Mouse (Mus musculus): ENCODE measurements around the gene Evx2. TPM values are rescaled to one million over a fixed set of nuclear protein-coding genes. Genes with fewer than 3 reads are reported as not detected.

Evx2 gene
- total and polyA plus RNA-seq, 3 experiments = not detected

- DNase-seq = no peak
Measured at GRCm38 (mm10) chr2:74681594-74682531, 22.5 kb upstream of the Evx2 start.

DNA sequence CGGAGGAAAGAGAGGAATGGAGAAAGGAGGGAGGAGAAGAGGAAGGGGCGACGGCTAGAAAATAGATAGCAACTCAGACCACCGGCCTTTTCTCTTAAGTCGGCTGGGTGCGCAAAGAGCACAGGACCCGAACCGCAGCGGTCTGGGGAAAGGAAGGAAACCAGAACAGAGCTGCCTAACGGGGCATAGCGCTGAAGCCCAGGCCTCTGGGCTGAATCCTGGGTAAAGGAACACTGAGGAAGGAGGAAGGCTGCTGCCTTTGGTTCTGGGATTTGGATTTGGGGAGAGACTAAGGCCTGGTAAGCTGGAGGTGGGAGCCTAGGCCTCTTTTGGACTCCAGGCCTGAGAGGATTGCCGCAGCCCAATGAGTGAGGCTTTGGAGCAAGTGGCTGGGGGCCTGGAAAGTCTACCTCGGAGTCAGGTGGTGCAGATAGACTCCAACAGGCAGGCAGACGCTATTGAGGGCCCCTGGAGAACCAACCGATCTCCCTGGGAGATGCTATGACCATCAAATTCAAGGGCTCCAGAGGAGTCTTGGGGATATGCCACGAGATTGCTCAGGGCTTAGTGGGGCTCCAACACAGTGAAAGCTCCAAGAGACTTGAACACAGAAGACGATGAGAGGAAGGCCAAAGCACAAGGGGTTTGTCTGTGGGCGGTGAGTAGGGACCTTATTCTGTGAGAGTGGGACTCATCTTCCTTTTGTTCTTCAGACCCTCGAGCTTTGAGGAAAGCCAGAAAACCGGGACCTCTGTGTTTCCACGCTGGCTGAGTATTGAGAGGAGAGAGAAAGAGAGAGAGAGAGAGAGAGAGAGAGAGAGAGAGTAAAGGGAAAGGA, 21.4 kb upstream of the Evx2 start:
- DNase-seq = no peak

- no peak for DNase-seq
Measured at GRCm38 (mm10) chr2:74679980-74680379, 20.6 kb upstream of the Evx2 start.

- DNase-seq = no peak
Measured at GRCm38 (mm10) chr2:74679596-74679971, 20.2 kb upstream of the Evx2 start.

GRCm38 (mm10) chr2:74678891-74679595, 19.7 kb upstream of the Evx2 start, which contains the start of gene Hoxd11:
TSS of gene Hoxd11 (plus strand) at chr2:74679557.
- DNase-seq = no peak

- DNase-seq = no peak
Measured at GRCm38 (mm10) chr2:74677106-74677505, 17.7 kb upstream of the Evx2 start.

DNA sequence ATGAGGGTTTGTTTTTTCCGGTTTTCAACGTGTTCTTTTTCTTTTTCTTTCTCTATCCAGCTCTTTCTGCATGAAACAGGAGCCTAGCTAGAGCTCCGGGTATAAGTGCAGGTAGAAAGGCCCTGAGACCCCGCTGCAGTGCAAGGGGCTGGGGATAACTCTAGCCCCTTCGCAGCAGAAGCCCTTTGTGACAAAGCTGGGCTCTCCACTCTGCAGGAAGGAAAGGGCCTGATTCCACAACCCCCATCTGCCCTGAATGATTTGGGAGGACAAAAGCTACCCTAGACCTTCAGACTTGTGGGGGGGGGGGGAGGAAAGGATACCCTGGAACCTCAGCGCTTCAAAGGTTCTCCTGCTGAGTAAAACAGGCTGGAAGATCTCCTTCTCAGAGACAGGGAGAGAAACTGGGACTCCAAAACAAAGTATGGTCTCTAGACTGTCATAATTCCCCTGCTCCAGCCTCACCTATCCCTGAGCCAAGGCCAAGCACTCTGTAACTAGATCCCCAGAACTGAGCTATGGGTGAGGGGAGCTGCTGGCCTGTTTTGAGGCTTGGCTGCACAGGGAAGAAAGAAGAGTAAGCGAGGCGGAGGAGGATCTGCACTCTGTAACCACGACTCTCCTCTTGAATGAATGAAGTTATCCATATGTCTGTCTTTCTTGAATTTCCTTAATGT, 17.2 kb upstream of the Evx2 start:
- DNase-seq = no peak

DNA sequence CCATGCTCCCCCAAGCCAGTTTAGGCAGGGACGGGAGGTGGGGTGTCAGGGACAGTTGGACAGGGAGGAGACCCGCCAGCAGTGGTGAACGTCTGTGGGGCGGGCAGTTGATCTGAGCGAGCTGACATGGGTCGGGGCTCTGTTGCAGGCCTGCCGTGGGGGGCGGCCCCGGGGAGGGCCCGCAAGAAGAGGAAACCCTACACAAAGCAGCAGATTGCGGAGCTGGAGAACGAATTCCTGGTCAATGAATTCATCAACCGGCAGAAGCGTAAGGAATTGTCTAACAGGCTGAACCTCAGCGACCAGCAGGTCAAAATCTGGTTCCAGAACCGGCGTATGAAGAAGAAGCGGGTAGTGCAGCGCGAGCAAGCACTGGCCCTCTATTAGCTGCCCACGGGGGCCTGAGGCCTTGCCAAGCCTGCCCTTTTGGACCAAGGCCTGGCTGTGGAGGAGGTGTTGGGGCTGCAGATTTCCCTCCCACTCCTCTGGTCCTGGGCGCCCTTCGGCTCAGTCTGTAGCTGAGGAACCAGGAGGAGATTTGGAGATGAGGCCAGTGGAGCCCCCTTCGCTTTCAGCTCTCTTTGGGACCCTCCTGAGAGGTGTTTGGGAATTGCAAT, 16.4 kb upstream of the Evx2 start:
- no peak for DNase-seq

DNA sequence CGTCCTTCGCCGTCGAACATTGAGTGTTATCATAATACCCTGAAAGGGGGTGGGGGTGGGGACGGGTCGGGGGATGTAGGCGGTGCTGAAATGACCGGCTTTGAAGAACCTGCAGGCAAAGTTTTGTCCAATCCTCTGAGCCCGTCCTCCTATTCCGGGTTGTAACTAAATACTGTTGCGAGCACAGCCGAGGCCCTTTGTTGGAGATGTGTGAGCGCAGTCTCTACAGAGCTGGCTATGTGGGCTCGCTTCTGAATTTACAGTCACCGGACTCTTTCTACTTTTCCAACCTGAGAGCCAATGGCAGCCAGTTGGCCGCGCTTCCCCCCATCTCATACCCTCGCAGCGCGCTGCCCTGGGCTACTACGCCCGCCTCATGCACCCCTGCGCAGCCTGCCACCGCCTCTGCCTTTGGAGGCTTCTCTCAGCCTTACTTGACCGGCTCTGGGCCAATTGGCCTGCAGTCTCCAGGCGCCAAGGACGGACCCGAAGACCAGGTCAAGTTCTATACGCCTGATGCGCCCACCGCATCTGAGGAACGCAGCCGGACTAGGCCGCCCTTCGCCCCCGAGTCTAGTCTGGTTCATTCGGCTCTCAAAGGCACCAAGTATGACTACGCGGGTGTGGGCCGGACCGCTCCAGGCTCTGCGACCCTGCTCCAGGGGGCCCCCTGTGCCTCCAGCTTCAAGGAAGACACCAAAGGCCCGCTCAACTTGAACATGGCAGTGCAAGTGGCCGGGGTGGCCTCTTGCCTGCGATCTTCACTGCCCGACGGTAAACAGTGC, 15.7 kb upstream of the Evx2 start, which contains the start of gene Hoxd12:
Gene Hoxd12, plus strand, starts transcription at position 133 of the 785 bp plus-strand sequence.
- DNase-seq = no peak

DNA sequence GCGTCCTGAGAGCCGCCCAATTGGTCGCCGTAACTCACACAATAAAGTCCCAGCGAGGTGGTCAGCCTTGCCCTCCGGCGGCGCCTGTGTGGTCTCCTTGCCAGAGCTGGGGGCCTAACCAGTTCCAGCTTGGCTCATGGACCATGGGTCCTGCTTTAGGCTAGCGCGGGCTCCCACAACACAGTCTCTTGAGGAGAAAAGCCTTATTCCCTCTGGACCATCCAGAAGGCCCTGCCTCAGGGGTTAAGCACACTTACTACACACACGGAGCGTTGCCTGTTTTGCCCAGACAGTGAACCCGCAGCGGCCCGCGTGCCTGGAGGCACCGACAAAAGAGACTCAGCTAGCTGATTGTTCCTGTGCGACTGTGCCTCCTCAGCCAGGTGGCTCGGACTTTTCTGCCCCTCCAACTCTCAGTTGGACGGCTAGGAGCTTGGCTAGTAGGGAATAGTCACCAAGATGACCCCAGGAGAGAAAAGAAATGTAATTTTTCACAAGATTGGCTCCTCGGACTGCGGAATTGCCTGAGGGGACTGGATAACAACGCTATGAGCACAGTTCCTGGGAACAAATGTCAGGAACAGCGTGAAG, 14.6 kb upstream of the Evx2 start:
- no peak for DNase-seq

- no peak for DNase-seq
Measured at GRCm38 (mm10) chr2:74672481-74673362, 13.4 kb upstream of the Evx2 start.

GRCm38 (mm10) chr2:74671847-74672246, 12.5 kb upstream of the Evx2 start:
- no peak for DNase-seq

- DNase-seq = no peak
Measured at GRCm38 (mm10) chr2:74670632-74671188, 11.4 kb upstream of the Evx2 start.

DNA sequence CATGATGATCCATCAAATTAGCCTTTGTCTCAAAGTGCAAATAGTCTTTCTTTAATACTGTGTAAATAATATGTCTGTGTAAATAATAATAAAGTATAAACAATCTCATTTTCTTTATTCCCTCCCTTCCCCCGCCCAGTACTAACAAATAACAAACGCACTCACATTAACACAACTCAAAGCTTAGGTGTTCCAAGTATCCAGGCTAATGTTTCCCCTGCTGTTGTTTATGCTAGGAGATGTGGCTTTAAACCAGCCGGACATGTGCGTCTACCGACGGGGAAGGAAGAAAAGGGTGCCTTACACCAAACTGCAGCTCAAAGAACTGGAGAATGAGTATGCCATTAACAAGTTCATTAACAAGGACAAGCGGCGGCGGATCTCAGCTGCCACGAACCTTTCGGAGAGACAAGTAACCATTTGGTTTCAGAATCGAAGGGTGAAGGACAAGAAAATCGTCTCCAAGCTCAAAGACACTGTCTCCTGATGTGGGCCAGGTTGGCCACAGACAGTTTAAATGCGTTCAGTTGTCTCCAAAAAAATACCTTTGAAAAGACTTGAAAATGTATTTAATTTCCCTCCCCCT, 10.4 kb upstream of the Evx2 start:
- DNase-seq = no peak

- no peak for DNase-seq
Measured at GRCm38 (mm10) chr2:74669230-74669578, 9.8 kb upstream of the Evx2 start.

GRCm38 (mm10) chr2:74668370-74669229, 9.2 kb upstream of the Evx2 start:
- no peak for DNase-seq

- no peak for DNase-seq
Measured at GRCm38 (mm10) chr2:74667842-74668357, 8.5 kb upstream of the Evx2 start, which contains the start of gene Hoxd13. TSS of gene Hoxd13 (plus strand) at chr2:74668310.

Data from adrenal gland, adult 2 months (tissue).